Mouse (Mus musculus): ENCODE measurements around the gene Bmpr1a. TPM values are rescaled to one million over a fixed set of nuclear protein-coding genes. Genes with fewer than 3 reads are reported as not detected.

The Bmpr1a gene
- polyA plus RNA-seq, 1 experiment: 0.66 TPM

GRCm38 (mm10) chr14:34403424-34403823, 99.7 kb downstream of the Bmpr1a start:
- Histone ChIP-seq H3K4me1 (ENCODE audit: control insufficient read depth, insufficient read depth, low read length) (no peaks in the 10 kb centered on the region), H3K27ac (ENCODE audit: insufficient read depth, low read depth, low read length) (no peak overlapping the region), H3K4me3 (ENCODE audit: insufficient read depth, low read length) (no peak overlapping the region)
- TF ChIP-seq CTCF (IDR thresholded peaks at IDR 0.05; ENCODE audit: low read depth, low read length) (no peak), POLR2A (IDR thresholded peaks at IDR 0.05; ENCODE audit: borderline replicate concordance, low read depth, low read length) (no peak)

- Histone ChIP-seq H3K4me1 (ENCODE audit: control insufficient read depth, insufficient read depth, low read length) (no peaks in the 10 kb centered on the region), H3K27ac (ENCODE audit: insufficient read depth, low read depth, low read length) (no peak overlapping the region), H3K4me3 (ENCODE audit: insufficient read depth, low read length) (no peak overlapping the region)
- TF ChIP-seq POLR2A (IDR thresholded peaks at IDR 0.05; ENCODE audit: borderline replicate concordance, low read depth, low read length): no peak
- TF ChIP-seq CTCF (IDR thresholded peaks at IDR 0.05; ENCODE audit: low read depth, low read length): no peak
Observed at GRCm38 (mm10) chr14:34402871-34403270, 100.3 kb downstream of the Bmpr1a start.

GRCm38 (mm10) chr14:34401135-34401534, 102.0 kb downstream of the Bmpr1a start:
- Histone ChIP-seq H3K4me1 (ENCODE audit: control insufficient read depth, insufficient read depth, low read length) (no peaks in the 10 kb centered on the region), H3K27ac (ENCODE audit: insufficient read depth, low read depth, low read length) (no peak overlapping the region), H3K4me3 (ENCODE audit: insufficient read depth, low read length) (no peak overlapping the region)
- peak; percentile 100 for TF ChIP-seq CTCF (IDR thresholded peaks at IDR 0.05; ENCODE audit: low read depth, low read length)
- no peak for TF ChIP-seq POLR2A (IDR thresholded peaks at IDR 0.05; ENCODE audit: borderline replicate concordance, low read depth, low read length)

- no peaks in the 10 kb centered on the region for H3K4me1 ChIP-seq (ENCODE audit: control insufficient read depth, insufficient read depth, low read length)
- H3K27ac ChIP-seq (ENCODE audit: insufficient read depth, low read depth, low read length): no peak overlapping the region
- H3K4me3 ChIP-seq (ENCODE audit: insufficient read depth, low read length): no peak overlapping the region
- TF ChIP-seq POLR2A (IDR thresholded peaks at IDR 0.05; ENCODE audit: borderline replicate concordance, low read depth, low read length): no peak
- no peak for TF ChIP-seq CTCF (IDR thresholded peaks at IDR 0.05; ENCODE audit: low read depth, low read length)
Observed at GRCm38 (mm10) chr14:34400021-34400420, 103.1 kb downstream of the Bmpr1a start.

GRCm38 (mm10) chr14:34399301-34399700, 103.8 kb downstream of the Bmpr1a start:
- Histone ChIP-seq H3K27ac (ENCODE audit: insufficient read depth, low read depth, low read length) (no peak overlapping the region), H3K4me1 (ENCODE audit: control insufficient read depth, insufficient read depth, low read length) (no peaks in the 10 kb centered on the region), H3K4me3 (ENCODE audit: insufficient read depth, low read length) (no peak overlapping the region)
- no peak for TF ChIP-seq POLR2A (IDR thresholded peaks at IDR 0.05; ENCODE audit: borderline replicate concordance, low read depth, low read length)
- TF ChIP-seq CTCF (IDR thresholded peaks at IDR 0.05; ENCODE audit: low read depth, low read length): no peak

GRCm38 (mm10) chr14:34398901-34399300, 104.2 kb downstream of the Bmpr1a start:
- H3K4me1 ChIP-seq (ENCODE audit: control insufficient read depth, insufficient read depth, low read length): no peaks in the 10 kb centered on the region
- H3K4me3 ChIP-seq (ENCODE audit: insufficient read depth, low read length): no peak overlapping the region
- no peak overlapping the region for H3K27ac ChIP-seq (ENCODE audit: insufficient read depth, low read depth, low read length)
- TF ChIP-seq CTCF (IDR thresholded peaks at IDR 0.05; ENCODE audit: low read depth, low read length): no peak
- TF ChIP-seq POLR2A (IDR thresholded peaks at IDR 0.05; ENCODE audit: borderline replicate concordance, low read depth, low read length): no peak

GRCm38 (mm10) chr14:34397871-34398270, 105.3 kb downstream of the Bmpr1a start:
- Histone ChIP-seq H3K4me1 (ENCODE audit: control insufficient read depth, insufficient read depth, low read length) (no peaks in the 10 kb centered on the region), H3K27ac (ENCODE audit: insufficient read depth, low read depth, low read length) (no peak overlapping the region), H3K4me3 (ENCODE audit: insufficient read depth, low read length) (no peak overlapping the region)
- TF ChIP-seq POLR2A (IDR thresholded peaks at IDR 0.05; ENCODE audit: borderline replicate concordance, low read depth, low read length) (no peak), CTCF (IDR thresholded peaks at IDR 0.05; ENCODE audit: low read depth, low read length) (no peak)

GRCm38 (mm10) chr14:34393295-34393694, 109.8 kb downstream of the Bmpr1a start:
- Histone ChIP-seq H3K4me3 (ENCODE audit: insufficient read depth, low read length) (no peak overlapping the region), H3K4me1 (ENCODE audit: control insufficient read depth, insufficient read depth, low read length) (no peaks in the 10 kb centered on the region), H3K27ac (ENCODE audit: insufficient read depth, low read depth, low read length) (no peak overlapping the region)
- TF ChIP-seq CTCF (IDR thresholded peaks at IDR 0.05; ENCODE audit: low read depth, low read length): no peak
- no peak for TF ChIP-seq POLR2A (IDR thresholded peaks at IDR 0.05; ENCODE audit: borderline replicate concordance, low read depth, low read length)

- no peak overlapping the region for H3K4me3 ChIP-seq (ENCODE audit: insufficient read depth, low read length)
- H3K27ac ChIP-seq (ENCODE audit: insufficient read depth, low read depth, low read length): no peak overlapping the region
- H3K4me1 ChIP-seq (ENCODE audit: control insufficient read depth, insufficient read depth, low read length): no peaks in the 10 kb centered on the region
- TF ChIP-seq POLR2A (IDR thresholded peaks at IDR 0.05; ENCODE audit: borderline replicate concordance, low read depth, low read length) (no peak), CTCF (IDR thresholded peaks at IDR 0.05; ENCODE audit: low read depth, low read length) (no peak)
Observed at GRCm38 (mm10) chr14:34382921-34383704, 120.0 kb downstream of the Bmpr1a start.

- Histone ChIP-seq H3K4me3 (ENCODE audit: insufficient read depth, low read length) (no peak overlapping the region), H3K27ac (ENCODE audit: insufficient read depth, low read depth, low read length) (no peak overlapping the region), H3K4me1 (ENCODE audit: control insufficient read depth, insufficient read depth, low read length) (no peaks in the 10 kb centered on the region)
- TF ChIP-seq POLR2A (IDR thresholded peaks at IDR 0.05; ENCODE audit: borderline replicate concordance, low read depth, low read length) (no peak), CTCF (IDR thresholded peaks at IDR 0.05; ENCODE audit: low read depth, low read length) (no peak)
Observed at GRCm38 (mm10) chr14:34378560-34379331, 124.4 kb downstream of the Bmpr1a start.

All from bone marrow macrophage, adult 2 months (primary cell).